Mouse (Mus musculus) lung, postnatal 0 days (tissue): Measurements from ENCODE around the gene Prss34.

Experiments used
- CTCF ChIP-seq: IDR thresholded peaks from 2 replicates; pipeline ENCODE4 v1.5.1; 2016; ENCODE audit warnings: antibody characterized with exemption, mild to moderate bottlenecking
- EP300 ChIP-seq: IDR thresholded peaks from 2 replicates; pipeline ENCODE4 v1.6.1; 2016; ENCODE audit warnings: antibody characterized with exemption, mild to moderate bottlenecking, control low read depth

DNA sequence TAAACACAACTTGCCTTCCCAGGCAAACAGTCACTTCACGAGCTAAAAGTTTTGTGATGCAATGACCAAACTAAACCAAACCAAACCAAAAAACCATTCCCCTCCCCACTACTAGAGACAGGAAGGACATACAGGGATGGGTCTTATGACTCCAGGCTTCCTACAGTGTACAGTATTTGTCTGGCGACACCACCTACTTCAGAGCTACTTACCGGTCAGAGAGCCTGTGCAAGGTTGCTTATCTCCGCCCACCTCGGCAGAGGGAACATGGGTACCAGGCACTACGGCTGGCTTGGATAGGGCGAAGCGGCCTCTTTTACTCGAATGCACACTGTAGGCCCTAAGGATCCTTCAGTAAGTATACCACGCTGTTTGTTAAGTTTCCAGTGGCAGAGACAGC is 25.9 kb upstream of the Prss34 start:
- TF ChIP-seq EP300: no peak
- peak; percentile 1; the same call in 1 of the 2 replicates for TF ChIP-seq CTCF
